Mouse (Mus musculus) kidney, adult 8-10 months (tissue): ENCODE measurements around the gene Slc39a7.
"Not testable (repeated sequence)": the region's sequence is repeated elsewhere in the genome, so short reads cannot be mapped to it uniquely, and the experiment has no call there.

Experiments used
- DNase-seq, 2 experiments: peaks; one replicate each; pipeline ENCODE4 v3.0.0; 2022

Slc39a7 gene

GRCm38 (mm10) chr17:33999341-34000149 is 31.9 kb downstream of the Slc39a7 start:
- peak in 1 of 2 experiments; percentile 35 for DNase-seq

GRCm38 (mm10) chr17:33998697-33999096 is 32.8 kb downstream of the Slc39a7 start:
- DNase-seq = not testable (repeated sequence)

GRCm38 (mm10) chr17:33997025-33997424 is 34.5 kb downstream of the Slc39a7 start:
- not testable (repeated sequence) for DNase-seq

GRCm38 (mm10) chr17:33995651-33996050 is 35.8 kb downstream of the Slc39a7 start:
- no peak for DNase-seq

GRCm38 (mm10) chr17:33994959-33995358 is 36.5 kb downstream of the Slc39a7 start:
- no peak for DNase-seq

- DNase-seq = peak; percentile 41 to 49
Observed at GRCm38 (mm10) chr17:33991788-33992664, 39.5 kb downstream of the Slc39a7 start.

GRCm38 (mm10) chr17:33982136-33982535 is 49.3 kb downstream of the Slc39a7 start:
- DNase-seq = peak in 1 of 2 experiments; percentile 75

- DNase-seq = peak; percentile 93 to 94
Observed at GRCm38 (mm10) chr17:33981192-33981909, 50.1 kb downstream of the Slc39a7 start.

- no peak for DNase-seq
Observed at GRCm38 (mm10) chr17:33980181-33981035, 51.1 kb downstream of the Slc39a7 start.

GRCm38 (mm10) chr17:33979512-33980050 is 51.9 kb downstream of the Slc39a7 start:
- DNase-seq = no peak

- peak; percentile 96 for DNase-seq
Observed at GRCm38 (mm10) chr17:33978631-33979031, 52.9 kb downstream of the Slc39a7 start.
